Mouse (Mus musculus) intestine, embryonic 15.5 days (tissue): ENCODE results near the gene Polr2c. TPM values are rescaled to one million over a fixed set of nuclear protein-coding genes. Genes with fewer than 3 reads are reported as not detected.

ENCODE experiments used
- ATAC-seq: fragments of 200-750 bp; cut with Nextera tagmentation; 2 replicates; pipeline ENCODE4 v1.8.0; 2017; ENCODE audit warnings: moderate TSS enrichment, moderate library complexity
- H3K27ac ChIP-seq: fragments of 300-500 bp; sonication (generic); 2 replicates; pipeline ENCODE4 v1.5.1; 2015; ENCODE audit warnings: mild to moderate bottlenecking, inconsistent platforms
- H3K27me3 ChIP-seq: fragments of 300-500 bp; sonication (generic); replicated peaks from 2 replicates; pipeline ENCODE4 v1.6.1; 2015; ENCODE audit warnings: inconsistent platforms
- H3K36me3 ChIP-seq: fragments of 300-500 bp; sonication (generic); 2 replicates; pipeline ENCODE4 v1.6.1; 2015; ENCODE audit warnings: inconsistent platforms
- H3K4me1 ChIP-seq: fragments of 300-500 bp; sonication (generic); replicated peaks from 2 replicates; pipeline ENCODE4 v1.6.1; 2015; ENCODE audit warnings: inconsistent platforms
- H3K4me2 ChIP-seq: fragments of 300-500 bp; sonication (generic); replicated peaks from 2 replicates; pipeline ENCODE4 v1.6.1; 2015; ENCODE audit warnings: mild to moderate bottlenecking, inconsistent platforms
- H3K4me3 ChIP-seq: fragments of 300-500 bp; sonication (generic); replicated peaks from 2 replicates; pipeline ENCODE4 v1.5.1; 2015; ENCODE audit warnings: inconsistent platforms
- H3K9ac ChIP-seq: fragments of 300-500 bp; sonication (generic); 2 replicates; pipeline ENCODE4 v1.6.1; 2015; ENCODE audit warnings: inconsistent platforms
- H3K9me3 ChIP-seq: fragments of 300-500 bp; sonication (generic); 2 replicates; pipeline ENCODE4 v1.6.1; 2016; ENCODE audit warnings: inconsistent platforms
- WGBS: fragments of 180-500 bp; shearing (Covaris S2); methylation state at CpG from one replicate; pipeline ENCODE4 v1.1.7; 2015; 5-methylcytosine and 5-hydroxymethylcytosine counted together
- polyA plus RNA-seq: library from polyadenylated mRNA; unstranded; fragments of >200 nt; fragmentation: Nextera tagmentation; extraction: Ambion mirVana; gene quantifications from 2 replicates; pipeline ENCODE4 v1.2.1, GENCODE M21; 2015

Polr2c gene
- polyA plus RNA-seq: 126 and 134 TPM in 2 replicates

- Histone ChIP-seq H3K4me3 (peak within 1 kb of the TSS; percentile 90), H3K4me2 (peak within 1 kb of the TSS; percentile 66), H3K4me1 (0 out of 2 replicates have a peak, but pooled peaks cover 2% of the 10 kb centered on the region), H3K9ac (peak within 1 kb of the TSS; percentile 93), H3K27me3 (no peaks in the 10 kb centered on the region), H3K9me3 (no peaks in the 10 kb centered on the region), H3K36me3 (peaks cover 19% of the 10 kb centered on the region), H3K27ac (peak within 1 kb of the TSS; percentile 75)
- under 1% methylated on average over 68 of the region's 68 CpGs for WGBS
- ATAC-seq: peak; percentile 84
Observed at GRCm38 (mm10) chr8:94857346-94858173, at the start of gene Polr2c. Gene Polr2c (plus strand): TSS chr8:94857450.

GRCm38 (mm10) chr8:94807506-94807905 lies 49.7 kb upstream of the Polr2c start:
- no peak overlapping the region for H3K4me2 ChIP-seq
- WGBS: 64% methylated on average over 7 of the region's 7 CpGs
- H3K27ac ChIP-seq: no peak overlapping the region
- no peaks in the 10 kb centered on the region for H3K27me3 ChIP-seq
- H3K36me3 ChIP-seq: no peaks in the 10 kb centered on the region
- H3K4me3 ChIP-seq: no peak overlapping the region
- H3K9me3 ChIP-seq: no peaks in the 10 kb centered on the region
- H3K4me1 ChIP-seq: no peaks in the 10 kb centered on the region
- no peak overlapping the region for H3K9ac ChIP-seq
- ATAC-seq: no peak

GRCm38 (mm10) chr8:94808372-94808771 lies 48.9 kb upstream of the Polr2c start:
- Histone ChIP-seq H3K9me3 (no peaks in the 10 kb centered on the region), H3K4me3 (no peak overlapping the region), H3K27ac (no peak overlapping the region), H3K9ac (no peak overlapping the region), H3K4me1 (no peaks in the 10 kb centered on the region), H3K36me3 (no peaks in the 10 kb centered on the region), H3K4me2 (no peak overlapping the region), H3K27me3 (no peaks in the 10 kb centered on the region)
- no peak for ATAC-seq
- WGBS: 78% methylated on average over 6 of the region's 6 CpGs

- Histone ChIP-seq H3K4me1 (no peaks in the 10 kb centered on the region), H3K9me3 (no peaks in the 10 kb centered on the region), H3K27me3 (no peaks in the 10 kb centered on the region), H3K9ac (no peak within 1 kb of the TSS), H3K27ac (no peak within 1 kb of the TSS), H3K4me3 (no peak within 1 kb of the TSS), H3K36me3 (no peaks in the 10 kb centered on the region), H3K4me2 (no peak within 1 kb of the TSS)
- no peak for ATAC-seq
- WGBS: 41% methylated on average over 3 of the region's 3 CpGs
Observed at GRCm38 (mm10) chr8:94810153-94810552, 47.1 kb upstream of the Polr2c start, which contains the start of gene Ccl17. Gene Ccl17 (plus strand): TSS chr8:94810453.

- ATAC-seq: no peak
- no peaks in the 10 kb centered on the region for H3K9me3 ChIP-seq
- no peaks in the 10 kb centered on the region for H3K4me1 ChIP-seq
- H3K27ac ChIP-seq: no peak overlapping the region
- no peak overlapping the region for H3K9ac ChIP-seq
- H3K36me3 ChIP-seq: no peaks in the 10 kb centered on the region
- no peak overlapping the region for H3K4me2 ChIP-seq
- WGBS: 76% methylated on average over 5 of the region's 5 CpGs
- no peak overlapping the region for H3K4me3 ChIP-seq
- H3K27me3 ChIP-seq: no peaks in the 10 kb centered on the region
Observed at GRCm38 (mm10) chr8:94810855-94811254, 46.4 kb upstream of the Polr2c start.

- Histone ChIP-seq H3K9ac (no peak overlapping the region), H3K9me3 (no peaks in the 10 kb centered on the region), H3K36me3 (no peaks in the 10 kb centered on the region), H3K4me3 (no peak overlapping the region), H3K4me2 (no peak overlapping the region), H3K4me1 (no peaks in the 10 kb centered on the region), H3K27me3 (no peaks in the 10 kb centered on the region), H3K27ac (no peak overlapping the region)
- 64% methylated on average over 6 of the region's 6 CpGs for WGBS
- no peak for ATAC-seq
Observed at GRCm38 (mm10) chr8:94811654-94812053, 45.6 kb upstream of the Polr2c start.

GRCm38 (mm10) chr8:94812645-94813098 lies 44.6 kb upstream of the Polr2c start:
- no peak overlapping the region; the same call in 1 of the 2 replicates for H3K4me3 ChIP-seq
- H3K9me3 ChIP-seq: no peaks in the 10 kb centered on the region
- no peak overlapping the region for H3K27ac ChIP-seq
- 29% methylated on average over 6 of the region's 6 CpGs for whole genome bisulfite sequencing
- H3K9ac ChIP-seq: no peak overlapping the region
- no peaks in the 10 kb centered on the region for H3K27me3 ChIP-seq
- H3K4me1 ChIP-seq: no peaks in the 10 kb centered on the region
- peak; percentile 83 for ATAC-seq
- H3K36me3 ChIP-seq: no peaks in the 10 kb centered on the region
- 0 out of 2 replicates have a peak overlapping the region, but pooled peaks have one; percentile 26 for H3K4me2 ChIP-seq

- ATAC-seq: no peak
- Histone ChIP-seq H3K27ac (no peak overlapping the region), H3K27me3 (no peaks in the 10 kb centered on the region), H3K4me2 (no peak overlapping the region), H3K4me1 (no peaks in the 10 kb centered on the region), H3K9ac (no peak overlapping the region), H3K4me3 (no peak overlapping the region), H3K36me3 (no peaks in the 10 kb centered on the region), H3K9me3 (no peaks in the 10 kb centered on the region)
- WGBS: 0% methylated on average over 1 of the region's 1 CpGs
Observed at GRCm38 (mm10) chr8:94814556-94814955, 42.7 kb upstream of the Polr2c start.

- H3K9ac ChIP-seq: no peak overlapping the region
- no peaks in the 10 kb centered on the region for H3K27me3 ChIP-seq
- 85% methylated on average over 11 of the region's 11 CpGs for WGBS
- no peak overlapping the region for H3K4me2 ChIP-seq
- no peaks in the 10 kb centered on the region for H3K9me3 ChIP-seq
- H3K36me3 ChIP-seq: peaks cover 5% of the 10 kb centered on the region
- H3K4me3 ChIP-seq: no peak overlapping the region
- H3K4me1 ChIP-seq: no peaks in the 10 kb centered on the region
- H3K27ac ChIP-seq: no peak overlapping the region
- no peak for ATAC-seq
Observed at GRCm38 (mm10) chr8:94817933-94818332, 39.3 kb upstream of the Polr2c start.

- Histone ChIP-seq H3K4me3 (no peak overlapping the region), H3K9ac (no peak overlapping the region), H3K27me3 (no peaks in the 10 kb centered on the region), H3K4me1 (no peaks in the 10 kb centered on the region), H3K4me2 (no peak overlapping the region), H3K27ac (no peak overlapping the region), H3K9me3 (no peaks in the 10 kb centered on the region), H3K36me3 (peaks cover 12% of the 10 kb centered on the region)
- WGBS: 76% methylated on average over 6 of the region's 6 CpGs
- ATAC-seq: no peak
Observed at GRCm38 (mm10) chr8:94819671-94820179, 37.5 kb upstream of the Polr2c start.

GRCm38 (mm10) chr8:94820553-94820952 lies 36.7 kb upstream of the Polr2c start:
- H3K27ac ChIP-seq: no peak overlapping the region

GRCm38 (mm10) chr8:94821381-94821780 lies 35.9 kb upstream of the Polr2c start:
- Histone ChIP-seq H3K36me3 (peaks cover 15% of the 10 kb centered on the region), H3K9ac (no peak overlapping the region), H3K4me1 (no peaks in the 10 kb centered on the region), H3K4me3 (no peak overlapping the region), H3K9me3 (no peaks in the 10 kb centered on the region), H3K4me2 (no peak overlapping the region), H3K27me3 (no peaks in the 10 kb centered on the region), H3K27ac (no peak overlapping the region)
- ATAC-seq: no peak
- 92% methylated on average over 2 of the region's 2 CpGs for WGBS

More at GRCm38 (mm10) chr8:94820553-94820952, 36.7 kb upstream of the Polr2c start:
- Histone ChIP-seq H3K4me3 (no peak overlapping the region), H3K9me3 (no peaks in the 10 kb centered on the region), H3K9ac (no peak overlapping the region), H3K4me2 (no peak overlapping the region), H3K36me3 (peaks cover 12% of the 10 kb centered on the region), H3K27me3 (no peaks in the 10 kb centered on the region), H3K4me1 (no peaks in the 10 kb centered on the region)
- ATAC-seq: no peak
- WGBS: 84% methylated on average over 7 of the region's 7 CpGs
